Mouse (Mus musculus): ENCODE measurements at regions not wholly inside any gene's neighbourhood (a gene's known extent, or its start where the extent isn't known, plus 50 kb on each side); places are given as distances from the start of the nearest gene placed in this dataset.
"Not testable (repeated sequence)": the region's sequence is repeated elsewhere in the genome, so short reads cannot be mapped to it uniquely, and the experiment has no call there.

- not testable (repeated sequence) for DNase-seq (ENCODE audit: extremely low spot score, low spot score)
Observed at GRCm38 (mm10) chr6:47679946-47680345, 84.8 kb upstream of the Ezh2 start.

DNA sequence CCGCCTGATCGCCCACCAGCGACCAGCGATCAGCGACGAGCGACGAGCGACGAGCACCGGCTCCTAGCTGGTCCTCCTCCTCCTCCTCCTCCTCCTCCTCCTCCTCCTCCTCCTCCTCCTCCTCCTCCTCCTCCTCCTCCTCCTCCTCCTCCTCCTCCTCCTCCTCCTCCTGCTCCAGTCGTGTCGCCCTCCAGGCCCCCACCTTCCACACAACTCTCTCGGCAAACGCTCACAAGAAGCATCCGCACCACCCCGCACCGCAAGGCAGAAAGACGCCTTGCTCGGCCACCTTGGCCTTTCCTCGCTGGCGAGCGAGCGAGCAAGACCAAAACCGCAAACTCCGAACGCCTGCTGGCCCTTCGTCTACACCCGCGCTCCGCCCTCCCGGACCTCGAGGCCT, 77.6 kb upstream of the Ezh2 start:
- not testable (repeated sequence) for DNase-seq (ENCODE audit: extremely low spot score, low spot score)

DNA sequence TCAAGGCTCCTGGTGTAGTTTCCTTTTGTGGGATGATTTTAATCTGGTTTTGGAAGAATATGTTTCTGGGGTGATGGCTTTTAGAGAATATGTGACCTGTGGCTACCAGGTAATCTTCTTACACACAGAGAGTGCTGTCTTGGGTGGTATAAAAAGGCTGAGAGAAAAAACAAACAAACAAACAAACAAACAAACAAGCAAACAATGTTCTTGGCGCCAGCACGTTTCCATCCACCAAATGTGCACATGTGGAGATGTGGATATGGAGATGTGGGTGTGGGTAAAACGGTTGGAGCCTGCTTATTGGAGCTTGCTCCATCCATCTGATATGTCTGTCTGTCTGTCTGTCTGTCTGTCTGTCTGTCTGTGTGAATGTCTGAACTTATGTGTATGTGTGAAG, 57.7 kb upstream of the Ezh2 start:
- DNase-seq (ENCODE audit: extremely low spot score, low spot score) = not testable (repeated sequence)

DNA sequence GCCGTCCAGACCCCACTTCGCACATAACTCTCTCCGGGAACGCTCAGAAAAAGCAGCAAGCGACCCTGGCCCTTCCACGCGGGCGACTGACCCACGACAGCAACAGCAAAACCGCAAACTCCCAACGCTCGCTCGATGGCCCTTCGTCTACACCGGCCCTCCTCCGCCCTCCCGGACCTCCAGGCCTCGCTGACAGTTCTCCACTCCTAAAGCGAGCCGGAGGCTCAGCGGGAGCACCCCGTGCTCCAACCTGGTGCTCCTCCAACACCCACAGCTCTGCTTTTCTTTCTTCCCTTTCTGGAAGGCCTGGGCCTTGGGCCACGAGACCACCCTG, 56.2 kb upstream of the Ezh2 start:
- DNase-seq (ENCODE audit: extremely low spot score, low spot score) = not testable (repeated sequence)

DNA sequence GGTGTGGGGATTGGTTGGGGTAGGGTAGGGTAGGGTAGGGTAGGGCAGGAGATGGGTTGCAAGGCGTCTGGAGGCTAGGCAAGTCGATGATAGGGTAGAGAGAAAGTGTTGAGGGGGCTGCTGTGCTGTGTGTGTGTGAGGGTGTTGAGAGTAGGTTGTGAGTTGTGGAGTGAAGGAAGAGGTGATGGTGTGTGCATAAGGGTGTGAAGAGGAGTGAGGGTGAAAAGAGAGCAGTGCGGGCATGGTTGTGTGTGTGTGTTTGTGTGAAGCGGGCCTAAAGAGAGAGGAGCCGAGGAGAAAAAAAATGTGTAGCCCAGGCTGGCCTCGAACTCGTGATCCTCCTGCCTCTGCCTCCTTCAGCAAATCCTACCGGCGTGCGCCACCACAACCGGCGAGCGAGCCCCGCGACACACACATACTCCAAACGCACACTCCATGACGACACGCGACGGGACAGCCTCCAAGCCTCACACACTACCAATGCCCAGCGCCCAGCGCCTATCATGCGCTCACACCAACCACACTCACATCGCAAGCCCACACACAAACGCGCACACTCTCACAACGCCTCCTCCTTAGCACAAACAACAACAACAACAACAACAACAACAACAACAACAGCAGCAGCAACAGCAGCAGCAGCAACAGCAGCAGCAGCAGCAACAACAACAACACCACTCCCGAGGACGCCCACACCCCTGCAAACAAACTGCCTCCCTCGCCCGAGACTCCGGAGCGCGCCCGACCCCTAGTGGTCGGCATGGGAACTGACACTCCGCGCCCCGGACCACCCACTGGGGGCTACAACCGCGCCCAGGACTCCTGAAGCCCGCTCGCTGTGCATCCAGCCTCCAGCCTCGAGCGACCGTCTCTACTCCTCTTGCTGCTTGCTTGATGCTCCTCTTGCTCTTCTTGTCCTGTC, 55.6 kb upstream of the Ezh2 start:
- peak; percentile 93 for DNase-seq (ENCODE audit: extremely low spot score, low spot score)

DNA sequence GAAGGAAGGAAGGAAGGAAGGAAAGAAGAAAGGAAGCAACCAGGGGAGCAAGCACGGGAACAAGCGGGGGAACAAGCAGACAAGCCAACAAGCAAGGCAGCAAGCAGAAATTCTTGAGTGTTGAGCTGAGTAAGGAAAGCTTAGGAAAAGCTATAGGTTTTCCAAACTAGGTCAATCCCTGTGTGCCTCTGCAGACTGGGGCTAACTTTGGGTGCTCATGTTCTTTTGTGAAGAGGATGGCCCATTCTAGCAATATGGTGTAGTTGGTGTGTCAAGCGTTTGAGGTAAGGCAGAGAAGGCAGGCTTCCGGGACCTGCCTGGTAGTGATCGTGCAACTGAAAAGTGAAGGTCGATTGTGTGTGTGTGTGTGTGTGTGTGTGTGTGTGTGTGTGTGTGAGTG, 54.8 kb upstream of the Ezh2 start:
- DNase-seq (ENCODE audit: extremely low spot score, low spot score) = no peak

GRCm38 (mm10) chr6:47649451-47649931, 54.4 kb upstream of the Ezh2 start:
- no peak for DNase-seq (ENCODE audit: extremely low spot score, low spot score)

GRCm38 (mm10) chr6:47648899-47649298, 53.8 kb upstream of the Ezh2 start:
- DNase-seq (ENCODE audit: extremely low spot score, low spot score) = no peak

DNA sequence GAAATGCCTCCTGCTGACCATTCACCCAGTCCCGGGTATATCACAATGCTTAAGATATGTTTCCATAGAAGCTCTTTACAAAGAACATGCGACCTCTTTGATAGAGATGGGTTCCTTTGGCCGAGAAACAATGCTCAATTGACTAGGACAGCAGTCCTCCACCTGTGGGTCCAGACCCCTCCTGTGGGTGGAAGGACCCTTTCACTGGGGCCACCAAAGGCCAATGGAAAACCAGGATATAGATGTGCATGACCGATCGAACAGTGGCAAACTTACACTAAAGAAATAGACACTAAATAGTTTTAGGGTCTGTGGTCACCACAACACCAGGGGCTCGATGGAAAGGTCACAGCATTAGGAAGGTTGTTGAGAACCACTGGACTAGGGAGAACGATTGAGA, 53.2 kb upstream of the Ezh2 start:
- no peak for DNase-seq (ENCODE audit: extremely low spot score, low spot score)

DNA sequence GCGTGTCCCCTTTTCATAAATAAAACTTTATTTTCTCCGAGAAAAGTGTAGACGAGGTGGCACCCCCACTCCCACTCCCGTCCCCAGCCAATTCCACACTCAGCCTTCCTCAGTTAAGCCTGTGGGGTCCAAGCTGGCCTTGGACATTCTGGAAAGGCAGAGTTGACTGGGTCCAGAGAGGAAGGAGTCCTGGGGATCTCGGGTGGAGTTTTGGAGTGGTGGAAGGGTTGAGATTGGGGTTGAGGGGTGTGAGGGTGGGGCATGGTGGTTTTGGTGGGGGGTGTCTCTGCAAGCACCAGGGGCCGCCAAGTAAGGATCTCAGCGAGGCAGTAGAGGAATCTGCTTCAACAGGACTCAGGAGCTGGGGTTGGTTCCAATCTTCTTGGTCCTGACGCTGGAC, 52.7 kb upstream of the Ezh2 start:
- DNase-seq (ENCODE audit: extremely low spot score, low spot score) = no peak

- DNase-seq (ENCODE audit: extremely low spot score, low spot score) = no peak
Observed at GRCm38 (mm10) chr6:47646731-47647567, 51.8 kb upstream of the Ezh2 start.

DNA sequence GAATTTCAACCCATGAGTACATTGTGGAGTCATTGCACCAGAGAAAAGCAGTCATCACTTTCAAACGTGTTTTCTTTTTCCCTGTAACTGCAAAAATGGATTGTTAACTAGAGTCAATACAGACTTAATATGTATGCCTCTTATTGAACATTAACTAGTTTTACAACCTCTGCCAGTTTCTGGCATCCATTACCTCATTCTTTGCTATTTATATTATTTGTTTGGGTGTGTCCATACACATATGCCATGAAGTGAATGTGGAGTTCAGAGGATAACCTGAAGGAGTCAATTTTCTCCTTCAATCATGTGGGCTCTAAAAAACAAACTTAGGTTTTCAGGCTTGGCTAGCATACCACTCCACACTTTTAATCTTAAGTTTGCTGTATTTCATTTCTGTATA, 50.9 kb upstream of the Ezh2 start:
- DNase-seq (ENCODE audit: extremely low spot score, low spot score) = no peak

Data from neural tube, embryonic 10.5 days (tissue).